Mouse (Mus musculus): ENCODE measurements around the gene Pkd2. TPM values are rescaled to one million over a fixed set of nuclear protein-coding genes. Genes with fewer than 3 reads are reported as not detected.
"Not testable (repeated sequence)": the region's sequence is repeated elsewhere in the genome, so short reads cannot be mapped to it uniquely, and the experiment has no call there.

Pkd2 gene
- 10 to 100 TPM; 31.4 to 37.3 TPM for total RNA-seq (2021)
- long read RNA-seq, experiment 1, full-length matches to known transcripts = 13 of 20 reads
- long read RNA-seq, experiment 1, partial matches to known transcripts = 5 of 20 reads
- long read RNA-seq, experiment 1, other reads (novel, unspliced or antisense) = 2 of 20 reads
- long read RNA-seq, experiment 2, full-length matches to known transcripts = 17 of 25 reads
- long read RNA-seq, experiment 2, partial matches to known transcripts = 1 of 25 reads
- long read RNA-seq, experiment 2, other reads (novel, unspliced or antisense) = 7 of 25 reads

GRCm38 (mm10) chr5:104458832-104459705 is at the start of gene Pkd2:
TSS of gene Pkd2 (plus strand) at chr5:104459450.
- peak; percentile 92 for DNase-seq

DNA sequence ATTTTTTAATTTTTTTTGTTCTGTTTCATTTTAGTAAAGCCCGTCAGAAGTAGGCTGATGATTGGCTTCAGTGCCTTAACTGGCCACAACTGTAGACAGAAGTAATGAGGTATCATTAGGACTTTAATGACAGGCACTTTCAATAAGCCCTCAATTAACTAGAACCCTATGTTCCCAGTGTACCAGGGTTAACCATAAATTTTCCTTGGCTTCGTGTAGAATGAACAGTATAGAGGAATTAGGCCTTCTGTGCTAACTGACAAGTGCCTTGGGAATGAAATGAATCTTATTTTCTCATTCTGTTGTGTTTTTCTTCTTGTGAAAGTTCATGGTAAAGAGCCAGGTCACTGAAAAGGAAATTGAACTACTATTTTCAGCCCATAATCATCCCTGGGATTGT is 43.3 kb upstream of the Pkd2 start:
- no peak for DNase-seq

GRCm38 (mm10) chr5:104417028-104417427 is 42.2 kb upstream of the Pkd2 start:
- no peak for DNase-seq

DNA sequence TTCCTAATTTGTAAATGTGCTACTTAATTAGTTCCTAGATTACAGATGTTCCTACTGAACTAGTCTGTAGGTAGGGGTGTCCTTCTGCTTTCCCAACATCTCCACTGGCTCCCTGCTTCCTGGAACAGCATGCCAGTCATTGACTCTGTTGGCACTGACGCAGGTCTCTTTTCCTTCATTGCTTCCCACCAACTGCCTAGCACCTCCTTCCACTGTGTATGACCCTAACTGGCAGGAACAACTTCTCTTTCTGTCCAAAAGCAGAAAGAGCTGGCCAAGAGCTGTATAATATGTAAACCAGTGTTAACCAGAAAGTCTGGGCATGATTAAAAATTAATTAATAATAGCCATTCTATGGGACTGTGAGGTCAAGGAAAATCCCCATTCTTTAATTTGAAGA is 41.5 kb upstream of the Pkd2 start:
- DNase-seq = no peak

GRCm38 (mm10) chr5:104422039-104422438 is 37.2 kb upstream of the Pkd2 start:
- no peak for DNase-seq

- DNase-seq = no peak
Observed at GRCm38 (mm10) chr5:104423861-104424260, 35.4 kb upstream of the Pkd2 start.

- DNase-seq = no peak
Observed at GRCm38 (mm10) chr5:104425949-104426348, 33.3 kb upstream of the Pkd2 start.

GRCm38 (mm10) chr5:104432886-104433285 is 26.4 kb upstream of the Pkd2 start:
- DNase-seq = peak; percentile 51

DNA sequence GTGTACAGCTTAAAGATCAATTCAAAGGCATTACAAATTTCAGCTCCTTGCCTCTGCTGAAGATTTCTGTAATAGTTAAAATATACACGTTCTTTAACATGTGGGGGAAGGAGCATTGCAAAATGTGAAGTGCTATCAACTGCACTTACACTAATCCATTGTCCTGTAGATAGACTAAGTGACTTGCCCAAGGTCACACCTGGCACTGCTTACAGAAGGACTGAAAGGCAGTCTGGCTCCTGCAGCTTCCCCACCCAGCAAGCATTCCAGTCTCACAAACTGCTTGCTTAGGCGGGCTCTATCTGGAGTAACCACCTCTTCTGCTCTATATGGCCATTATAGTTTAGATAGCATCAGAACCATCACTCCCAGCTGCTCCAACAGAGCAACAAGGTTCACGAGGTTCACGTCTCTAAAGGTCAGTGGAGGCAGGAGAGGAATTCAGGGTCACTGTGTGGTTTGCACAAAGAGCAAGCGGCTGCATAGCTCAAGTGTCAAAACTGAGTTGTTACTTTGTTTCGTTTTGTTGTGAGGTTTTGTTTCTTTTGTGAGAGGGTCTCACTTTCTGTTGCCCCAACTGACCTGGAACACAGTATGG is 25.2 kb upstream of the Pkd2 start:
- no peak for DNase-seq

GRCm38 (mm10) chr5:104434835-104435301 is 24.4 kb upstream of the Pkd2 start, which contains the start of gene Spp1:
TSS of gene Spp1 (plus strand) at chr5:104435118.
- no peak for DNase-seq

GRCm38 (mm10) chr5:104436406-104437076 is 22.7 kb upstream of the Pkd2 start:
- DNase-seq = no peak

GRCm38 (mm10) chr5:104442396-104442795 is 16.9 kb upstream of the Pkd2 start:
- no peak for DNase-seq

DNA sequence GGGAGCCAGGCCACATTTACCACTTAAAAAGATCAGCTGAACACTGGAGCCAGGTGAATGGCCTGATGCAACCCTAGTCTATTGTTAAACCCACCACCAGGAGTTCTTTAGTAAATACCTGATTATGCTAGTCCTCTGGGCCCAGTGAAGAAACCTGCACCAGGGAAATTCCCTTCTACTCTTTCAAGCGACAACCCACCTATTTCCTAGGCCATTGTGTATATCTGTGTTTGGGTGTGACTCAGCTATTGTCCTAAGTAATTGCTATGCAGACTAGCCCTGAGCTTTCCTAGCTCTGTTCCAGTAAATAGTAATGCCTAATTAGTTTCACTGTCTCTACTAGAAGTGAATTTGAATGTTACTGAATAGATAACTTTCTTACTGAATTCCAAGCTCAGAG is 16.4 kb upstream of the Pkd2 start:
- DNase-seq = no peak

GRCm38 (mm10) chr5:104446156-104446555 is 13.1 kb upstream of the Pkd2 start:
- peak; percentile 80 for DNase-seq

DNA sequence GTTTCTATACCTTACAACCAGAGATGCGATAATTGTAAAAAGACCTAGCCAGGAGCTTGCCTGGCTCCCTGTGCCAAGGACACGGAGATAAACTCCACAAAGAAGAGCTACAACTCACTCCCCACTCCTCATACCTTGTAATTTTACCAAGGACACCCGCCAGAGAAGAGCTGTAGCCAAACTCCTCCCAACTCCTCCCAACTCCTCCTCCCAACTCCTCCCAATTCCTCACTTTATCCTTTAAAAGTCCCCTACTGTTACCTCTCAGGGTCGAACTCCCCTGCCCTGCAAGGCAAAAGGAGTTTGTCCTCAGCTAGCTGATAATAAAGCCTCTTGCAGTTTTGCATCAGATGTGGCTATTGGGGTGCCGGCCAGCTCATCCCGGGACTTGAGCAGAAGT is 10.9 kb upstream of the Pkd2 start:
- not testable (repeated sequence) for DNase-seq

GRCm38 (mm10) chr5:104449491-104449890 is 9.8 kb upstream of the Pkd2 start:
- DNase-seq = no peak

- DNase-seq = no peak
Observed at GRCm38 (mm10) chr5:104453075-104453474, 6.2 kb upstream of the Pkd2 start.

- DNase-seq = no peak
Observed at GRCm38 (mm10) chr5:104454564-104454963, 4.7 kb upstream of the Pkd2 start.

GRCm38 (mm10) chr5:104459706-104460455 is 631 bp downstream of the Pkd2 start:
- peak; percentile 63 for DNase-seq

- peak; percentile 26 for DNase-seq
Observed at GRCm38 (mm10) chr5:104460456-104460838, 1.2 kb downstream of the Pkd2 start.

- no peak for DNase-seq
Observed at GRCm38 (mm10) chr5:104460856-104461255, 1.6 kb downstream of the Pkd2 start.

DNA sequence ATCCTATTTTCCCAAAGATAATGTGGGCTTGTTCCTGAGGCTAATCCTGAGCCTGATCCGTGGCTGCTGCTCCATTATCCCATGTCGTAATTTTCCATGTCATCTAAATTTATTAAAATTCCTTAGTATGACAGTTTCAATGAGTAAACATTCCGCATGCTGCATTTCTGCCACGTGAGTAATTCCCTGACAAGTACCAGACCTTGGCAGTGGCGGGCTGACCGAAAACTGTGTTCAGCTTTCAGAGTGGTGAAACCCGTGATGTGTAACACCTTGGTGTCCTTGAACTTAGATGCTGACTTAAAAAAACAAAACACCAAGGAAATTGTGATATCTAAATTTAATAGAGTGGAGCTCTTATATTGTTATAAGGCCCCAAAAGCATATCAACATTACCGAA is 6.0 kb downstream of the Pkd2 start:
- DNase-seq = peak; percentile 46
